Mouse (Mus musculus) lung, postnatal 0 days (tissue): ENCODE results near the gene Mgst2. TPM values are rescaled to one million over a fixed set of nuclear protein-coding genes. Genes with fewer than 3 reads are reported as not detected.

Experiments used
- ATAC-seq: fragments of 200-750 bp; cut with Nextera tagmentation; 2 replicates; pipeline ENCODE4 v1.8.0; 2017; ENCODE audit warnings: moderate library complexity
- DNase-seq: peaks from one replicate; pipeline ENCODE4 v3.0.0-alpha.2; 2016; ENCODE audit warnings: low spot score
- H3K27ac ChIP-seq: fragments of 300-500 bp; sonication (generic); 2 replicates; pipeline ENCODE4 v1.5.1; 2014; ENCODE audit warnings: antibody characterized with exemption, mild to moderate bottlenecking, low read length, mixed read lengths
- H3K27me3 ChIP-seq: fragments of 300-500 bp; sonication (generic); replicated peaks from 2 replicates; pipeline ENCODE4 v1.6.1; 2014; ENCODE audit warnings: low read length, mixed read lengths; ENCODE audit not compliant: insufficient read depth
- H3K36me3 ChIP-seq: fragments of 300-500 bp; sonication (generic); 2 replicates; pipeline ENCODE4 v1.6.1; 2014; ENCODE audit warnings: low read length, mixed read lengths; ENCODE audit not compliant: insufficient read depth
- H3K4me1 ChIP-seq: fragments of 300-500 bp; sonication (generic); 2 replicates; pipeline ENCODE4 v1.6.1; 2014; ENCODE audit warnings: antibody characterized with exemption, low read depth, low read length, mixed read lengths; ENCODE audit not compliant: insufficient read depth
- H3K4me2 ChIP-seq: fragments of 300-500 bp; sonication (generic); replicated peaks from 2 replicates; pipeline ENCODE4 v1.6.1; 2014; ENCODE audit warnings: low read depth, mild to moderate bottlenecking, low read length, moderate library complexity, mixed read lengths
- H3K4me3 ChIP-seq: fragments of 300-500 bp; sonication (generic); 2 replicates; pipeline ENCODE4 v1.5.1; 2014; ENCODE audit warnings: low read depth, low read length
- H3K9ac ChIP-seq: fragments of 300-500 bp; sonication (generic); replicated peaks from 2 replicates; pipeline ENCODE4 v1.6.1; 2014; ENCODE audit warnings: low read depth, mild to moderate bottlenecking
- H3K9me3 ChIP-seq: fragments of 300-500 bp; sonication (generic); 2 replicates; pipeline ENCODE4 v1.6.1; 2016; ENCODE audit warnings: low read length, mixed read lengths
- CTCF ChIP-seq: IDR thresholded peaks from 2 replicates; pipeline ENCODE4 v1.5.1; 2016; ENCODE audit warnings: antibody characterized with exemption, mild to moderate bottlenecking
- EP300 ChIP-seq: IDR thresholded peaks from 2 replicates; pipeline ENCODE4 v1.6.1; 2016; ENCODE audit warnings: antibody characterized with exemption, mild to moderate bottlenecking, control low read depth
- WGBS: fragments of 180-500 bp; shearing (Covaris S2); extraction: QIAGEN DNeasy Blood & Tissue Kit; methylation state at CpG from one replicate; pipeline ENCODE4 v1.1.7; 2014; 5-methylcytosine and 5-hydroxymethylcytosine counted together
- polyA plus RNA-seq: library from polyadenylated mRNA; unstranded; fragments of >200 nt; fragmentation: Nextera tagmentation; extraction: Ambion mirVana; gene quantifications from 2 replicates; pipeline ENCODE4 v1.2.1, GENCODE M21; 2015

Mgst2 gene
- polyA plus RNA-seq, 1 experiment from 2014 or later: 8.6 TPM

DNA sequence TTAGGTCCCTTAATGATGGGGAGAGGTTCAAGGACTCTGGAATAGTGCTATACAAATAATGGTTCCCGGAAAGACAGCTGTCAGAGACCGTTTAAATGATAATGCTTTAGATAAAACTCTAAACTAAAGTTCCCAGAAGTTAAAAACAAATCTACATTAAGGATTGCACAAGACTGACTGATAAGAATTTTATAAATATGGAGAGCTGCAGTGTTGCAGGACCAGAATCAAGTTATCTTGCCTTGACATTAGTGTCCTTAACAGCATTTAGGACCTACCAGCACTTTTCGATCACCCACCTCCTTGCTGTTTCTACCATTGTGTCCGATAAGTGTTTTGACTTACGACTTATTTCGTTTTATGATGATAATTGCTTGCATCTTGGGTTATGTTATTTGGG is 21.9 kb upstream of the Mgst2 start:
- WGBS: 70% methylated on average over 6 of the region's 6 CpGs
- Histone ChIP-seq H3K4me3 (no peak overlapping the region), H3K36me3 (no peaks in the 10 kb centered on the region)

GRCm38 (mm10) chr3:51645484-51645883 is 14.7 kb upstream of the Mgst2 start:
- no peak for ATAC-seq

More for the DNA sequence above, 21.9 kb upstream of the Mgst2 start:
- Histone ChIP-seq H3K4me1 (no peaks in the 10 kb centered on the region), H3K27me3 (no peaks in the 10 kb centered on the region), H3K27ac (no peak overlapping the region), H3K9ac (no peak overlapping the region), H3K9me3 (no peaks in the 10 kb centered on the region), H3K4me2 (no peak overlapping the region)
- DNase-seq (no peak), ATAC-seq (no peak)
- no peak for TF ChIP-seq EP300
- TF ChIP-seq CTCF: no peak

GRCm38 (mm10) chr3:51646301-51646700 is 13.9 kb upstream of the Mgst2 start:
- Histone ChIP-seq H3K27ac (no peak overlapping the region), H3K27me3 (no peaks in the 10 kb centered on the region), H3K9ac (no peak overlapping the region), H3K4me3 (no peak overlapping the region), H3K9me3 (no peaks in the 10 kb centered on the region), H3K4me2 (no peak overlapping the region), H3K36me3 (no peaks in the 10 kb centered on the region), H3K4me1 (no peaks in the 10 kb centered on the region)
- DNase-seq (no peak), ATAC-seq (no peak)
- 41% methylated on average over 10 of the region's 10 CpGs for WGBS
- no peak for TF ChIP-seq EP300

More at GRCm38 (mm10) chr3:51645484-51645883, 14.7 kb upstream of the Mgst2 start:
- no peaks in the 10 kb centered on the region for H3K27me3 ChIP-seq
- H3K27ac ChIP-seq: no peak overlapping the region
- no peaks in the 10 kb centered on the region for H3K4me1 ChIP-seq
- H3K36me3 ChIP-seq: no peaks in the 10 kb centered on the region
- no peak for TF ChIP-seq CTCF
- no peak for TF ChIP-seq EP300
- no peak overlapping the region for H3K4me3 ChIP-seq
- 83% methylated on average over 6 of the region's 6 CpGs for WGBS
- H3K9ac ChIP-seq: no peak overlapping the region
- H3K9me3 ChIP-seq: no peaks in the 10 kb centered on the region
- no peak overlapping the region for H3K4me2 ChIP-seq
- DNase-seq: no peak

GRCm38 (mm10) chr3:51647356-51647755 is 12.8 kb upstream of the Mgst2 start:
- Histone ChIP-seq H3K4me2 (no peak overlapping the region), H3K4me3 (no peak overlapping the region), H3K4me1 (no peaks in the 10 kb centered on the region; the same call in 1 of the 2 replicates), H3K9ac (no peak overlapping the region), H3K9me3 (no peaks in the 10 kb centered on the region), H3K27me3 (no peaks in the 10 kb centered on the region), H3K36me3 (no peaks in the 10 kb centered on the region), H3K27ac (no peak overlapping the region)
- WGBS: 76% methylated on average over 4 of the region's 4 CpGs
- ATAC-seq: no peak
- DNase-seq: no peak
- no peak for TF ChIP-seq CTCF
- no peak for TF ChIP-seq EP300

DNA sequence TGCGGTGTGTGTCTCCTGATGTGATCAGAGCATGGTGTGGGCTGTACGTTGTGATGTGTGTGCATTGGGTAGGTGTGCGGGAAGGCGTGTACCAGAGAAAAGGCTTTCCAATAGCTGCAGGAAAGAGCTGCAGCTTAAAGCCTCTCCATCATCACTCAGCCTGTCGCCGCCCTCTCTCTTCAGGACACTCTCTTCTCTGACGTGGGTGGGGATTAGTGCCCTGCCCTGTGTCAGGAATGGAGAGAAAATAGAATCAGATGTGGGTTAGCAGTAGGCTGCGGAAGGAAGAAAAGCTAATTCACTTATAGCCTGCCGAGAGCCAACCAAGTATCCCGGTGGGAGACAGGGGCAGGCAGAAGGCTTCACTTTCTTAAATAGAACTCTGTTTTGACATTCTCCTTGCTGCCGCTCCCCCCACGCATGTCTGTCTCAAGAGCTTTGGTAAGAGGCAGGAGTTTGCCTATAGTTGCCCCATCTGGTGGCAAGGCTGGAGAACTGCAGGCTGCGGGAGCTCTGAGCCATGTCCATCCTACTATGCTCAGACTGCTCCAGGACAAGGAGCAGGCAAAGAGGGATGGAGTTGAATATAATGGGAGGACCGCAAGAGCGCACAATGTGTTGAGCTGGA is 12.0 kb upstream of the Mgst2 start:
- no peak overlapping the region for H3K27ac ChIP-seq
- no peak for TF ChIP-seq EP300
- TF ChIP-seq CTCF: peak; percentile 97
- no peak overlapping the region for H3K9ac ChIP-seq
- H3K4me2 ChIP-seq: peak overlapping the region; percentile 44
- no peak overlapping the region for H3K4me3 ChIP-seq
- peak; percentile 91 for DNase-seq
- no peaks in the 10 kb centered on the region for H3K9me3 ChIP-seq
- ATAC-seq: peak; percentile 73
- H3K4me1 ChIP-seq: no peaks in the 10 kb centered on the region; the same call in 1 of the 2 replicates
- H3K27me3 ChIP-seq: no peaks in the 10 kb centered on the region
- no peaks in the 10 kb centered on the region for H3K36me3 ChIP-seq
- 33% methylated on average over 15 of the region's 15 CpGs for WGBS

DNA sequence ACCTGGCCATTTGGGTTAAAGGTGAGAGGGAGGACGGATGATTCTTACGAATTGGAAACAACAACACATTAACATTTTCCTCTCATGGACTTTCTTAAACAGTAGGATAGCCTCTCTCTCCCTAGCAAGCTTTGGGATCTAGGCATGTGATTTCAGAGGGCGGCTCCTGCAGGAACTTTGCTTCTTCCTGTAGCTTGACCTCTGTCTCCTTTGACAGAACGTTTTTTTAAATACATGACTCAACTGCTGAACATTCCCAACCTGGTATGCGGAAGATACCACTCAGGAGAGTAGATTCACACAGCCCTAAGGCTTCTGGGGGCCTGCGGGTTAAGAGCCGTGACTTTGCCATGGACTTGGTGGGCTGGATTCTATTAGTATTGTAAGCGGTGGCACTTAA is 10.7 kb upstream of the Mgst2 start:
- H3K4me2 ChIP-seq: no peak overlapping the region
- TF ChIP-seq EP300 (peak; percentile 36; the same call in 1 of the 2 replicates), CTCF (no peak)
- no peaks in the 10 kb centered on the region for H3K36me3 ChIP-seq
- 57% methylated on average over 8 of the region's 8 CpGs for WGBS
- H3K27me3 ChIP-seq: no peaks in the 10 kb centered on the region
- no peaks in the 10 kb centered on the region; the same call in 1 of the 2 replicates for H3K4me1 ChIP-seq
- peak; percentile 42 for DNase-seq
- H3K9ac ChIP-seq: no peak overlapping the region
- H3K27ac ChIP-seq: no peak overlapping the region
- no peaks in the 10 kb centered on the region for H3K9me3 ChIP-seq
- no peak for ATAC-seq
- H3K4me3 ChIP-seq: no peak overlapping the region

GRCm38 (mm10) chr3:51649986-51650385 is 10.2 kb upstream of the Mgst2 start:
- DNase-seq (no peak), ATAC-seq (no peak)
- TF ChIP-seq EP300: no peak
- TF ChIP-seq CTCF: no peak
- no peaks in the 10 kb centered on the region for H3K36me3 ChIP-seq
- no peaks in the 10 kb centered on the region for H3K27me3 ChIP-seq
- no peak overlapping the region for H3K27ac ChIP-seq
- no peak overlapping the region for H3K4me2 ChIP-seq
- no peaks in the 10 kb centered on the region; the same call in 1 of the 2 replicates for H3K4me1 ChIP-seq
- WGBS: 74% methylated on average over 8 of the region's 8 CpGs
- H3K9me3 ChIP-seq: no peaks in the 10 kb centered on the region
- H3K9ac ChIP-seq: no peak overlapping the region
- H3K4me3 ChIP-seq: no peak overlapping the region
